Mouse (Mus musculus): Measurements from ENCODE around the gene Mrgprh.

GRCm38 (mm10) chr17:12845862-12846261 lies 30.0 kb upstream of the Mrgprh start:
- TF ChIP-seq POLR2A (IDR thresholded peaks at IDR 0.05; ENCODE audit: insufficient read depth, low read depth, low read length) (no peak), CTCF (IDR thresholded peaks at IDR 0.05) (no peak)
